Mouse (Mus musculus) midbrain, embryonic 11.5 days (tissue): ENCODE results near the gene Chchd6. TPM values are rescaled to one million over a fixed set of nuclear protein-coding genes. Genes with fewer than 3 reads are reported as not detected.

Experiments
- ATAC-seq: fragments of 200-750 bp; cut with Nextera tagmentation; 2 replicates; pipeline ENCODE4 v1.8.0; 2017; ENCODE audit warnings: moderate TSS enrichment, moderate library complexity; ENCODE audit not compliant: low FRiP score
- DNase-seq: peaks from one replicate; pipeline ENCODE4 v3.0.0; 2015; ENCODE audit warnings: low spot score; ENCODE audit errors: missing footprints
- H3K27ac ChIP-seq: fragments of 300-500 bp; sonication (generic); 2 replicates; pipeline ENCODE4 v1.5.1; 2014; ENCODE audit warnings: low read depth, low read length
- H3K27me3 ChIP-seq: fragments of 300-500 bp; sonication (generic); 2 replicates; pipeline ENCODE4 v1.6.1; 2014; ENCODE audit warnings: mild to moderate bottlenecking, low read length, moderate library complexity, mixed read lengths; ENCODE audit not compliant: control insufficient read depth, insufficient read depth
- H3K36me3 ChIP-seq: fragments of 300-500 bp; sonication (generic); 2 replicates; pipeline ENCODE4 v1.6.1; 2014; ENCODE audit warnings: mild to moderate bottlenecking, low read length, moderate library complexity, mixed read lengths; ENCODE audit not compliant: control insufficient read depth, insufficient read depth
- H3K4me1 ChIP-seq: fragments of 300-500 bp; sonication (generic); 2 replicates; pipeline ENCODE4 v1.6.1; 2014; ENCODE audit warnings: low read length; ENCODE audit not compliant: control insufficient read depth, insufficient read depth
- H3K4me2 ChIP-seq: fragments of 300-500 bp; sonication (generic); 2 replicates; pipeline ENCODE4 v1.6.1; 2014; ENCODE audit warnings: mild to moderate bottlenecking, moderate library complexity
- H3K4me3 ChIP-seq: fragments of 300-500 bp; sonication (generic); 2 replicates; pipeline ENCODE4 v1.5.1; 2014; ENCODE audit warnings: low read depth, low read length
- H3K9ac ChIP-seq: fragments of 300-500 bp; sonication (generic); 2 replicates; pipeline ENCODE4 v1.6.1; 2014; ENCODE audit warnings: low read length
- H3K9me3 ChIP-seq: fragments of 300-500 bp; sonication (generic); 2 replicates; pipeline ENCODE4 v1.6.1; 2016; ENCODE audit warnings: low read length; ENCODE audit not compliant: control insufficient read depth
- WGBS: fragments of 180-500 bp; shearing (Covaris S2); extraction: QIAGEN DNeasy Blood & Tissue Kit; methylation state at CpG from one replicate; pipeline ENCODE4 v1.1.7; 2014; 5-methylcytosine and 5-hydroxymethylcytosine counted together
- polyA plus RNA-seq: library from polyadenylated mRNA; unstranded; fragments of >200 nt; fragmentation: Nextera tagmentation; extraction: Ambion mirVana; gene quantifications from 2 replicates; pipeline ENCODE4 v1.2.1, GENCODE M21; 2014

Chchd6 gene
- polyA plus RNA-seq, 1 experiment from 2014 or later, result 103 TPM

DNA sequence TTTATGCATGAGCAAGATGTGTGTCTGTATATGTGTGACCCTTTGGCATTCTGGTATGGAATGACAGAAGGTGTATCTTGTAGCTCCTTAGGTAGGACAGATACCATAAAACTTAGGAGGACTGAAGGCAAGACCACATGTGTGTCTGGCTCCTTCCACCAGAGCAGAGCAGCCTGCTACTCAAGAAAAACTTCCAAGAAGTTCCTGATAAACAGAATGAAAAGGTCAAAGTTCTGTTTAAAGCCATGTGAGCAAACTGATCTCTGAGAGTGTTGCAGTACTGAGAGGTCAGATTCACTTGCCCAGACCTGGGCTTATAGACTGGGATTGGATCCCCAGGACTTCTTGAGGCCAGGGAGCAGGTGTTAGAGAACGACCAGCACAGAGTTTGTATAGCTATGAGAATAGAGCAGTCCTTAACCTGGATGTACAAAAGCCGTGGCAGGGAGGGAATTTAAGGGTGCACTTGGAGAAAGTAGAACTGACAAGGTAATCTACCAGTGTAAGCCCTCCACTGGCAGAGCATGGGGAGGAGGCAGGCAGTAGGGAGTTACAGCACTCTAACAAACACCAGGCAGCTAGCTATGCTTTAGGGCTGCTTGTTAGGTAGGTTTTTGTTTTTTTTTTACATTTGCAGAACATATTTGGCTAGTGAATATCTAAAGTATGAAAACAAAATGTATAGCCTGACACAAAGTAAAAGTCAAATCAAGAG, 166.6 kb downstream of the Chchd6 start:
- H3K4me2 ChIP-seq, result no peak overlapping the region
- no peaks in the 10 kb centered on the region for H3K9me3 ChIP-seq
- DNase-seq, result no peak
- no peak overlapping the region for H3K9ac ChIP-seq
- WGBS, result 79% methylated on average over 2 of the region's 2 CpGs
- no peak overlapping the region for H3K4me3 ChIP-seq
- H3K36me3 ChIP-seq, result no peaks in the 10 kb centered on the region
- ATAC-seq, result no peak
- no peak overlapping the region for H3K27ac ChIP-seq
- H3K4me1 ChIP-seq, result no peaks in the 10 kb centered on the region
- no peaks in the 10 kb centered on the region for H3K27me3 ChIP-seq

DNA sequence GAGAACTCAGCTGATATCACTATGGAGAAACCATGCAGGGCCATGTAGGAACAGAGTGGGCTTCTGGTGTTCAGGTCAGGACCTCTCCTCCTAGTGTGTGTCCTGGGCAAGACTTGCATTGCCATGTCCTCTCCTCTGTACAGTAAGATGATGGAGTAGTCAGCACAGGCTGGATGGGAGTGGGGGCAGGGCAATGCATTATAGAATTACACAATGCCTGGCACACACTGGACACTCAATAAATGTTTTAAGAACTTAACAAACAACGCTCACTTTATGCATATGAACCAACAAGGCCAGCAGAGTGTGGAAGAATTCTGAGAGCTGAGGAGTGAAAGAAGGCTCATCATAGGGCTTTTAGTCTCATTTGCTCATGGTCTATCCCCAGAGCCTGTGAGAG, 171.0 kb downstream of the Chchd6 start:
- Histone ChIP-seq H3K36me3 (no peaks in the 10 kb centered on the region), H3K4me2 (no peak overlapping the region), H3K27me3 (no peaks in the 10 kb centered on the region), H3K27ac (no peak overlapping the region), H3K9ac (no peak overlapping the region), H3K4me3 (no peak overlapping the region), H3K4me1 (no peaks in the 10 kb centered on the region), H3K9me3 (no peaks in the 10 kb centered on the region)
- 79% methylated on average over 1 of the region's 1 CpGs for WGBS
- ATAC-seq, result no peak
- no peak for DNase-seq

DNA sequence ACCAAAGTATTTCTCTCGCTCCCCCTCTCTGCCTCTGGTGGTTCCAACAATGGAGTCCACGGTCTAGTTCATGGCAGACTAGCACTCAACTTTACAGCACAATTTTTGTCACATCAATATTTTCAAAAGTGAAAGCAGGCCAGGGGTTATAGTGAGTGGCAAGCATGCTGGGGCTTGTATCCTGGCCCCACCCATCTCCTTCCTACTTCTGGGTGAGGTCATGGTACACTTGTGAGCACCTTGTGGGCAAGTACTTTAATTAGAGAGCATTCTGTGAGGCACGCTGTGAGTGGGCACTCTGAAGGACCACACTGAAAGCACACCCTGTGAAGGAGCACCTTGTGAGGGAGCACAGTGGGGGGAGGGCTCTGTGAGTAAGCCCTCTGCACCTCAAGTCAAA, 172.8 kb downstream of the Chchd6 start:
- no peak overlapping the region for H3K4me3 ChIP-seq
- no peaks in the 10 kb centered on the region for H3K9me3 ChIP-seq
- ATAC-seq (no peak), DNase-seq (no peak)
- H3K4me2 ChIP-seq, result no peak overlapping the region
- no peaks in the 10 kb centered on the region for H3K4me1 ChIP-seq
- H3K27ac ChIP-seq, result no peak overlapping the region
- no peak overlapping the region for H3K9ac ChIP-seq
- no peaks in the 10 kb centered on the region for H3K27me3 ChIP-seq
- WGBS, result 91% methylated on average over 3 of the region's 3 CpGs
- H3K36me3 ChIP-seq, result no peaks in the 10 kb centered on the region

DNA sequence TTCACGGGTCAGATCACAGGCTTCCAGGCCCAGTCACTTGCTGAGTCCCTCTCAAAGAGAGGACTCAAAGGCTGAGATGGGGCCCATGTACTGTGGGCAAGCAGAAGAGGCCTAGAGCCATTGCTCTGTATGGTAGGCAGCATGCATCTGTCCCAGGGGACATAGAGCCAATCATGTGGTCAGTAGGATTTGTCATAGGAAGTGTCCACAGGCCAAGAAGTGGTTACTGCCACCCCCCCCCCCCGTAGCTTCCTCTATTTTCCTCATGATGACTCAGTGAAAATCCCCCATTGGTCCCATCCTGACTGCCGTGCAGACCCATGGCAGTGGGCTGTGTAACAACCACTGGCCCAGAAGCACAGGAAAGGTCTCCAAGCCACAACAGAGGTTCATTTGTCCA, 173.5 kb downstream of the Chchd6 start:
- H3K36me3 ChIP-seq, result no peaks in the 10 kb centered on the region
- ATAC-seq (no peak), DNase-seq (no peak)
- H3K9ac ChIP-seq, result no peak overlapping the region
- H3K27me3 ChIP-seq, result no peaks in the 10 kb centered on the region
- no peak overlapping the region for H3K27ac ChIP-seq
- no peaks in the 10 kb centered on the region for H3K4me1 ChIP-seq
- H3K4me2 ChIP-seq, result no peak overlapping the region
- no peaks in the 10 kb centered on the region for H3K9me3 ChIP-seq
- H3K4me3 ChIP-seq, result no peak overlapping the region
- WGBS, result 80% methylated on average over 3 of the region's 3 CpGs

DNA sequence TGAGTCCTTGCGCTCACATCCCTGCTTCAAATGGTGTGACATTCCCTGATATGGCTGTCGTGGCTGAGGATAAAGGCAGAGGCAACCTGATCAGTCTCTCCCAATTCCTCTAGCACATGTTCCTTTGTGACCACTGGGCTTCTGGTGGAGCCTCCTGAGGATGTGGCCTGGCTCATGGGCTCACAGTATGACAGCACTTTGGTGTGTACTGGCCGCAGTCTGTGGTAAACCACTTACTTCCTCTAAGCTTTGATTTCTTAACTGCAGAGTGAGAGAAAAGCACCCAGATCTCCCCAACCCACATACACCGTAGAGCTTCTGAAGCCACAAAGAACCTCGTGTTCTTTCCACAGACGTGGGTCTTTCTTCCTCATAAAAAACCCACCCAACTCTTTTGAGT, 173.9 kb downstream of the Chchd6 start:
- no peak overlapping the region for H3K4me3 ChIP-seq
- no peak overlapping the region for H3K27ac ChIP-seq
- WGBS, result 83% methylated on average over 6 of the region's 6 CpGs
- no peak overlapping the region for H3K9ac ChIP-seq
- H3K4me1 ChIP-seq, result no peaks in the 10 kb centered on the region
- no peak overlapping the region for H3K4me2 ChIP-seq
- H3K27me3 ChIP-seq, result no peaks in the 10 kb centered on the region
- H3K9me3 ChIP-seq, result no peaks in the 10 kb centered on the region
- DNase-seq (no peak), ATAC-seq (no peak)
- H3K36me3 ChIP-seq, result no peaks in the 10 kb centered on the region

DNA sequence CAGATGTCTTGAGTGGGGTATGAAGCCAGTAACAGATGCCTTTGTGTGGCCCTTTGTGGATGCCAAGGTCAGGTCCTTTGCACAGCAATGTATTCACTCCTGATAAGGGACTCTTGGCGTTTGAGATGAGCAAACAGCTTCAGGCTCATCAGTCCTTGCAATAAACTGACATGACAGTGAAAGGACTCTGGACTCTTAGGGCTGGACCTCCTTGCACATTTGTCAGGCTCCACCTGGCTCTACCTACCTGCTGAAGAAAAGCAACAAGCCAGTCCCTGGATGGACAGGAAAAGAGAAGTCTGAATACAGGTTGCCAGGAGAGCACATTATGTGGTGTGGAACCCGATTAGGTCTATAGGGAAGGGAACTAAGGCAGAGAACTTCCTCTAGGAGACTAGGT, 174.7 kb downstream of the Chchd6 start:
- Histone ChIP-seq H3K4me1 (no peaks in the 10 kb centered on the region), H3K4me3 (no peak overlapping the region), H3K27ac (no peak overlapping the region), H3K9ac (no peak overlapping the region), H3K4me2 (no peak overlapping the region), H3K27me3 (no peaks in the 10 kb centered on the region), H3K9me3 (no peaks in the 10 kb centered on the region), H3K36me3 (no peaks in the 10 kb centered on the region)
- ATAC-seq (no peak), DNase-seq (no peak)
- 90% methylated on average over 2 of the region's 2 CpGs for WGBS

GRCm38 (mm10) chr6:89420110-89420509, 175.3 kb downstream of the Chchd6 start:
- DNase-seq (no peak), ATAC-seq (no peak)
- H3K4me1 ChIP-seq, result no peaks in the 10 kb centered on the region
- H3K4me2 ChIP-seq, result no peak overlapping the region
- H3K27me3 ChIP-seq, result no peaks in the 10 kb centered on the region
- no peaks in the 10 kb centered on the region for H3K36me3 ChIP-seq
- no peak overlapping the region for H3K27ac ChIP-seq
- H3K4me3 ChIP-seq, result no peak overlapping the region
- H3K9ac ChIP-seq, result no peak overlapping the region
- no peaks in the 10 kb centered on the region for H3K9me3 ChIP-seq

- no peak overlapping the region for H3K4me3 ChIP-seq
- ATAC-seq, result 0 out of 2 replicates have a peak, but pooled peaks have one; percentile 11
- H3K9ac ChIP-seq, result no peak overlapping the region
- WGBS, result 82% methylated on average over 3 of the region's 3 CpGs
- H3K27me3 ChIP-seq, result no peaks in the 10 kb centered on the region
- no peak for DNase-seq
- no peaks in the 10 kb centered on the region for H3K9me3 ChIP-seq
- H3K36me3 ChIP-seq, result no peaks in the 10 kb centered on the region
- no peak overlapping the region for H3K4me2 ChIP-seq
- no peak overlapping the region for H3K27ac ChIP-seq
- no peaks in the 10 kb centered on the region for H3K4me1 ChIP-seq
Measured at GRCm38 (mm10) chr6:89419066-89419815, 176.2 kb downstream of the Chchd6 start.

- H3K9me3 ChIP-seq, result no peaks in the 10 kb centered on the region
- H3K4me1 ChIP-seq, result no peaks in the 10 kb centered on the region
- no peaks in the 10 kb centered on the region for H3K36me3 ChIP-seq
- DNase-seq (no peak), ATAC-seq (no peak)
- H3K4me2 ChIP-seq, result no peak overlapping the region
- WGBS, result 92% methylated on average over 3 of the region's 3 CpGs
- H3K27ac ChIP-seq, result no peak overlapping the region
- no peak overlapping the region for H3K9ac ChIP-seq
- H3K4me3 ChIP-seq, result no peak overlapping the region
- H3K27me3 ChIP-seq, result no peaks in the 10 kb centered on the region
Measured at GRCm38 (mm10) chr6:89416030-89416595, 179.3 kb downstream of the Chchd6 start.
